In the genomic region with DNA sequence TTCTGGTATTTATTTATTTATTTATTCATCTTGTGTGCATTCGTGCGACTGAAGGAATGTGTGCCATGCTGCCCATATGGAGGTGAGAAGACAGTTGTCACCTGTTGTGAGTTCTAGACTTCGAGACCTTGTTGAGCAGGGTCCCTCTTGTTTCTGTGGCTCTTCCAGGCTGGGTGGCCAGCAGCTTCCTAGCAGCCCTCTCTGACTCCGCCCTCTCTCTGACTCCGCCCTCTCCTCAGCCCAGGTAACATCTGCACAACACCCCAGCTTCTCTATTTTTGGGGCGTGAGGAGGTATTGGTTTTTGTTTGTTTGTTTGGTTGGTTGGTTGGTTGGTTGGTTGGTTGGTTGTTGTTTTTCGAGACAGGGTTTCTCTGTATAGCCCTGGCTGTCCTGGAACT, we compare ENCODE assay signal across 16 mouse cellular contexts. TPM values are rescaled to one million over a fixed set of nuclear protein-coding genes. Genes with fewer than 3 reads are reported as not detected.
"Had no signal": no experiment of that assay in that cellular context is flagged by ENCODE, and none has a peak within 500 bp of the region (broad histone marks: within the 10 kb centered on the region; RNA-seq: fewer than 3 reads in every experiment).

No protein-coding gene starts in this region.

- H3K9ac ChIP-seq: limb, embryonic 13.5 days; liver, embryonic 15.5 days; lung, embryonic 14.5 days; midbrain, embryonic 12.5 days had no signal

- H3K9me3 ChIP-seq: limb, embryonic 13.5 days; liver, embryonic 15.5 days; midbrain, embryonic 12.5 days had no signal

- H3K4me3 ChIP-seq: layer of hippocampus, adult 2 months; limb, embryonic 13.5 days; liver, embryonic 15.5 days; midbrain, embryonic 12.5 days; myocyte had no signal

- H3K36me3 ChIP-seq: limb, embryonic 13.5 days; liver, embryonic 15.5 days; midbrain, embryonic 12.5 days had no signal

- H3K27ac ChIP-seq: kidney, postnatal 0 days; layer of hippocampus, adult 2 months; limb, embryonic 13.5 days; liver, embryonic 15.5 days; midbrain, embryonic 12.5 days; stomach, postnatal 0 days had no signal

- H3K27me3 ChIP-seq: midbrain, embryonic 12.5 days had no signal

- H3K4me1 ChIP-seq: limb, embryonic 13.5 days; liver, embryonic 15.5 days; midbrain, embryonic 12.5 days had no signal

- H3K4me2 ChIP-seq: limb, embryonic 13.5 days; liver, embryonic 11.5 days; liver, embryonic 15.5 days; lung, embryonic 14.5 days; midbrain, embryonic 12.5 days had no signal

- DNase-seq: kidney, adult 8-10 months; kidney, postnatal 4 days; left cerebral cortex, postnatal 4 days; lung, embryonic 14.5 days; thymus, adult 18-20 months; thymus, postnatal 14 days had no signal

RNA-seq across cellular contexts. Expression of gene Slc4a1, which starts 38.2 kb away (rescaled TPM):
- polyA plus RNA-seq: myocyte had no signal

RNA-seq across cellular contexts. Expression of gene Asb16, which starts 59.3 kb away (rescaled TPM):
- total RNA-seq: neutrophil, adult 5-6 weeks had no signal
- polyA plus RNA-seq: kidney, postnatal 0 days; midbrain, embryonic 12.5 days; neural tube, embryonic 11.5 days had no signal
